Mouse (Mus musculus) T-cell, adult 2 months (primary cell): ENCODE data around the gene Rtn4rl1.

Experiments used
- DNase-seq: peaks from one replicate; pipeline ENCODE4 v3.0.0; 2022; ENCODE audit warnings: low spot score

Gene Rtn4rl1

DNA sequence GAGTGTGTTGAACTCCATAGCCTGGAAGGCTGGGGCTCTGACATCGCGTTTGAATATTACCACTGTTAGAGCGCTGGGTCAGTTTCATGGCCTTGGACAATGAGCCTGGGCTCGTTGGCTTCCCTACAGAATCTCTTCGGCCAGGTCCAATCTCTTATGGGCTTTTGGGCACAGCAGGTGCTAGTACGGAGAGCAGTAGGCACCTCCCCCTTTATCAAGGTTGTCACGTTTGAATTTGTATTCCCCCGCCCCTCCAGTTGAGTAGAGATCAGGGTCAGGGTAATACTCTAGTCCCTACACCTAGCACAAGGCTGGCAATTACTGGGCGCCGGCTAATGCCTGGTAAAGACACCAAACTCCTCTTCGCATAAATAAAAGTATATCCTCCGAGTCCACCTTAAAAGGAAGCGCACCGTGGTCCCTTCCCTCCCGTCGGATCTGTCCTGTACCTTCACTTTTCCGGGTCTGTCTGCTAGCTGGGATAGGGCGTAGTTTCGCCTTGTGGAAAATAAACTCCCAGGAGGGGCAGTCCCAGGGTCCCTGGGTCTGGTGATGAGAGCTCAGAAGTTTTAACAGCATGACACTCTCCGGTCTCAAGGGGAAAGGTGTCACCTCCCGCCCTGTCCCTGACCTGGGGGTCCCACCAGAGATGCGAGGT is 3.7 kb upstream of the Rtn4rl1 start:
- DNase-seq = no peak

DNA sequence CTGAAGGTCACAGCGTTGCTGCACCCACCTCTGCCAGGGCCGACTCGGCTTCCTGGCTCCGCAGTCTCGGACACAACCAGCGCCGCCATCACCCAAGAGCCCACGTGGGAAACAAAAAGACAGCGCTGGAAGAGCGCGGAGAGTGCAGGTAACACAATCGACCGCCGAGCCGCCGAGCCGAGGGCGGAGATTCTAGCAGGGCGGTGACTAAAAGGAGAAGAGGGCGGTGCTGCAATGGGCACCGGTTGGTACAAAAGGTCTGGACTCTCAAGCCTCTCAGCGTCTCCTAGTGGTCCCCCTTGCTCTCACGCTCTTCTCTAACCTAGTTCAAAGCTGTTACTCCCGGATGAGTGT is 3.2 kb upstream of the Rtn4rl1 start:
- DNase-seq = peak; percentile 84

DNA sequence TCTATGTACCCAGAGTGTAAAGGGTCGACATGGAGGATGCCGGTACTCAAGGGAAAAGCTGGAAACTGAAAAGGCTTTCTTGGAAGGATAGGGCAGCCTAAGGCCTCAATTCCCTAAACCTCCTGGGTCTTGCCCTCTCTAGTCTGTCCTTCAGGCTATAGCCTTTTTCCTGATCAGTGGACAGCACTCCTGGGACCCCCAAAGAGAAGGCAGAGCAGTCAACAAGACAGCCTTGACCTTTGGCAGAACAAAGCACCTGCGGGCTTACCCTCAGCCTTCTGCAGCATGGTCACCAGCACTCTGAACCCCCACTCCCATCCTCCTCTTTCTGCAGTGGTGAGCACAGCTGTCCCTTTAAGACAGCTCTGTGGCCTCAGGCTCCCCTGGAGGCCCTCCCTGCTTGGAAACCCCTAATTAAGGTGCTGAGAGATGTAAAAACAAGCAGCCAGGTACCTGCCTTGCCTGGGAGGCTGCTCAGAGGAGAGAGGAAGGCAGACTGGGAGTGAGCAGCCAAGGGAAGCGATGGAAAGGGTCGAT is 2.6 kb upstream of the Rtn4rl1 start, which contains the start of gene Dph1:
TSS of gene Dph1 (minus strand) at position 337 of the 537 bp plus-strand sequence.
- DNase-seq = no peak

DNA sequence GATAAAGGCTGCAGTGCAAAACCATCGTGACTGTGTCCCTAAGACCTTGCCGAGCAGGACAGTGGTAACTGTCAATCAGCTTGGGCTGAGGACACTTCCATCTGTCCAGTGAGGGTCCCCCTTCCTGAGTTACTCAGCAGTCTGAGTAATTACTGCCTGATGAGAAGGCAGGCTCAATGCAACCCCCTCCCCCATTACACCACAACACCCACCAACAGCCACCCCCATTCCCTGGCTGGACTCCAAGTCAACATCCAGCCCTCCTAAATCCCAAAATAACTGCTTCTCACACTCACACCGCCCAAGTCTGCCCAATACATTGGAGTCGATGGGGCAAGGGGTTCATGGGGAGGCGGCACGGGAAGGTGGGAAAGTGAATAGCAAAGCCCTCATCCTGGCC is 1.7 kb upstream of the Rtn4rl1 start:
- DNase-seq = no peak

DNA sequence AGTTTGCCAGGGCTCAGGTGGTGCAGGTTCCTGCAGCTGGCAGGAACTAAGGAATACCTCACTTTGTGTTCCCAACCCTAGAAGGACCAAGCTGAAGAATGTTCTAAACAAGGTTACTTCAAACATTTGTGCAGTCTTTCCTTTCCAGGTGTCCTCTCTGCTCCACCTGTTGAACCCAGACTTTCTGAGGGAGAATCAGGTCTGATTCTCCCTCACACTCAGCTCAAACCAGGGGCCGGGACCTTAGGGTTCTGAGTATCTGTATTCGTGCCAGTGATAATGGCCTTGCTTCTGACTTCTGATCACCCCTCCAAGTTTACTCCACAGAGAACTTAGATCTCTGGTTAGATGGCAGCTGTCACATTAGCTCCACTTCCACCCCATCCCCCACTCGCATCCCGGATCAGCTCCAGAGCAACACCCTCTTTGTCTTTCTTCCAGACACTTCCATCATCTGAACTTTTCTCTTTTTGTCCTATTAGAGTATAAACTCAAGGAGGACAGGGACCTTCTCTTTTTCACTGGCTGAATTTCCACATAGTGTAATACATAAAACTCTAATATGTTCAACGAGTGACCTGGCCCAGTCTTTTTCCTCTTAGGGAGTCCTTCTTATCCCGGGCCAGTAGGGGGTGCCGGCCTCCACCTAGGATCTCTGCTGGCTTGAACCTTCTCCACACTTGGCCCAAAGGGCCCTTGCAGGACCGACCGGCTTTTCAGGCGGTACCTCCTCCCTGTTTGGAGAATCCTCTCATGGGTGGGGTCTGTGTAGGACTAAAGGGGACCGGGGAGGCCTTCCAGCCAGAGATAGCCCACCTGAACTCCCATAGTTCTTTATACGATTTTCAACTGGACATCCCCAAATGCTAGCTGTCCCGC is 1.0 kb upstream of the Rtn4rl1 start:
- DNase-seq = peak; percentile 76

DNA sequence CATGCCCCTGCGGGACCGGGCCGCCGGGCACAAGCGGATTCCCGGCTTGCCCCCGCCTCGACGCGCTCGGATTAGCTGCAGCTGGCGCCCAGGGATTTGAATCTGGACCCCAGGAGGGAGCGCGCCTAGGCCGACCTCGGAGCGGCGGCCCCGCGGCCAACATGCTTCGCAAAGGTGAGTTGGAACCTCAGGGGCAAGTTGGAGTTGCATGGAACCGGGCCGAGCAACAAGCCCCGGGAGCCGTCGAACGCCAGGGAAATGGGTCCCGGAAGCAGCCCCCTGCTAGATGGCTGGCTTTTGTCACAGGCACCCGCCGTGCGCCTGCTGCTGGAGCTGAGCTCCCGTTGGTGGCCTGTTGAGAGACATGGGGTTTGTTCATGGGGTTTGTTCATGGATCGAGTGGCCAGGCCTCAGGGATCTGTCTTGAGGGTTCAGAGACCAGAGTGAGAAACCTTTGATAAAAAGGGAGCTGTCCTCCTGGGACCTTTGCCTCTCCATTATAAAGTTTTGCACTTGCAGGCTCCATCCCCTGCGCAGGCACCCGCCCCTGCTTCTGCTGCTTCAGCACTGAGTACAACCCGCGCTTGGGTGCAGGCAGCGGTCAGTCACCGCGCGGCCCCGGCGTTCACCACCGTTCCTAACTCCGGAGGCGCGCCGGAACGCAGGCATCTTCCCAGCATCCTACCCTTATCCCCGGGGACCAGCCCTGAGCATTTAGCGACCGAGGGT is 702 bp downstream of the Rtn4rl1 start:
- DNase-seq = peak; percentile 34

DNA sequence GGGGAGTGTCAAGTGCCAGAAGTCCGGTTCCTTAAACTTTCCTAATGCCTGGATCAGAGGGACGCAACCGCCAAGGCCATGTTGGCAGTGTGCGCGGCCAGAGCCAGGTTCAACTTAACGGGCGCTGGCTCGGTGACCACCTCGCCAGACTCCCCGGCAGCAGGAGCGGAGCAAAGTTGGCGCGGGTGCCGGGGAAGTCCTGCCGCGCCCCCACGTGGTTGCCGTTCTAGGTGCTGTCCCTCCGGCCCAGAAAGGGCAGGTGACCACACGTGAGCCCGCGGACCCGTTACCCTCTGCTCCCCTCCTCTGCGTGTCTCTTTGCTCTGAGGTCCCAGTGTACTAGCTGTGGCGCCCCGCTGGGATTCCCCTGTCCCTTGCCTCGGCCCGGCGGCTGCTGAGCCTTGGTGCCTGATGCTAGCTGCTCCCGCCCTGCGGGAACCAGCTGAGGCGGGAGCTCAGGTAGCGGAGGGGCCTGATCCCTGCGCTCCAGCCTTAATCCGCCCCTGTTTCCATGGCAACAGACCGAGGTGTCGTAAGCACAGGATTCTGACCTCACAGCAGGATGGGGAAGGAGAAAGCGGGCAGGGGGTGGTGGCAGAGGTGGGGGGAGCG is 1.4 kb downstream of the Rtn4rl1 start:
- peak; percentile 52 for DNase-seq

DNA sequence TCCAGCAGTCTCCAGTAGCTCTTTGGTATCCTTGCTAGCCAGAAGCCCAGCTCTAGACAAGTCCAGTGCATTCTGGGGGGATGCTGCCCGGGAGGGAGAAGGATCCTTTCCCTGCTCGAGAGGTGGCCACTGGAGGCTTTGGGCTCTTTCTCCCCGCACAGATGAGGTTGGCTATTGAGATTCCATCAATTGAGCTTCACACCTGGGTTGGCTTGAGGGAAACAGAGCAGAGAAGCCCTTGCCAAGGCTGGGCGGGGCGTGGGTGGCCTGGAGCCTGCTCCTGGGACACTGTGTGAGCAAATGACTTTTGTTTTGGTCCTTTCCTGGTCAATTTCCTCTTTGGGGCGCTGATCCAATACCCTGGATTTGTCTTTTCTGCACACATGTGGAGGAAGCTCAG is 2.5 kb downstream of the Rtn4rl1 start:
- no peak for DNase-seq

DNA sequence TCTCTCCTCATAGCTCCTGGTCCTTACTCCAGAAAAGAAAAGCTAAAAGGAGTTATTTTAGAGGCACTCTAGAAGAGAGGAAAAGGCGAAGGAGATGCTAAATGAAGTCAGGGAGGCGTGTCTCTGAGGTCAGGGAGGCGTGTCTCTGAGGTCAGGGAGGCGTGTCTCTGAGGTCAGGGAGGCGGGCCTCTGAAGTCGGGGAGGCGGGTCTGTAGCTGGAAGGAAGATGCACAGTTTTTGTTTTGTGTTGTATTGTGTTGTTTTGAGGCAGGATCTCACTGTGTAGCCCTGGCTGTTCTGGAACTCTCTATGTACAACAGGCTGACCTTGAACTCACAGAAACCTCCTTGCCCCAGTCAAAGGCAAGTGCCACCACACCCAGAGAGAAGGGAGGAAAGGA is 4.4 kb downstream of the Rtn4rl1 start:
- peak; percentile 21 for DNase-seq

DNA sequence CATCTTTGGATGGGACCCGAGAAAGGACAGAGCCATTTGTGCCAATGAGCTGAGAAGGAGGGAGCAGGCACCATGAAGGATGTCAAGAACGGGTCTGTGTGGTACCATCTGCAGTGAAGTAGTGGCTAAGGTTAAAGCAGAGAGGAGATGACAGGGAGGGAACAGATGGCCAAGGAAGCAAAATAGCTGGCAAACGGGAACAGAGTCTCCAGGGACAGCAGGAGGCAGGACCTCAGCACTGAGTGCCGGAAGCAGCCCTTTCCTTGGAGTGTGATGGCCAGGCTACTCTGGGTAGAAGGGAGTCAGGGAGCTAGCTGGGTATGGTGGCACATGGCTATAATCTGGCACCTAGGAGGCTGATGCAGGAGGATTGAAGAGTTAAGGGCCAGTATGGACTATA is 5.2 kb downstream of the Rtn4rl1 start:
- no peak for DNase-seq

DNA sequence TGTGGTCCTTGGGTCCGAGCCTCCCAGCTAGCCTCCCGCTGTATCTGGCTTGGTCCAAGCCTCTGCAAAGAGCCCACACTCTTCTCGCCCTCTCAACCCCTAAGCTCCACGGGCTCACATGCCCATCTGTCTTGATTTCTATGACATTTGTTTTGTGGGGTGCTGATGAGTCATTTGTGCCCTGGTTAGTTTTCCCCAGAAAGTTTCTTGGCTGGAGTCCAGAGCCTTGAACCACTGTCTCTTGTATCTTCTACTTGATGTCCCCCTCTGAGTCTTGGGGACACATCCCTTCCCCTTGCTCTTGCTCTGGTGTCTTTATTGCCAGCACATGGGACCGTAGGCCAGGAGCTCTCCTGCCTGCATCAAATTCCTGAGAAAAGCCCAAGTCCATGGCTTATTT is 6.4 kb downstream of the Rtn4rl1 start:
- no peak for DNase-seq

DNA sequence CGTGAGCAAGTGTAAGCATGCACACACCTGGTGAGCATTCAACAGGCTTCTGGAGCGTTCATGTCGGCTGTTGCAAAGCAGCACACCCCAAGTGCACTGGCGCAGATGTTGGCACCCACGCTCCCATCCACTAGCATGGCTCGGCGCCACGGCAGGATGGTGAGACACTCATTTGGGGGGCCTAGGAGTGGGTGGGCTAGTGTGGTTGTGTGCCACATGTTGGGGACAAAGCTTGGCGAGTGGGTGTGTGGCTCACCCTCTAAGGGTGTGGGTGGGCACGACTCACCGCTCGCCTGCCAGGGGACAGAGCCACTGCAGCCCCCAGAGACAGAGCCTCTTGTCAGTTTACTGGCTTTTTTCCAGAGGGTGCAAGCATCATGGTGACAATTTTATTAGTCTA is 7.4 kb downstream of the Rtn4rl1 start:
- DNase-seq = no peak

DNA sequence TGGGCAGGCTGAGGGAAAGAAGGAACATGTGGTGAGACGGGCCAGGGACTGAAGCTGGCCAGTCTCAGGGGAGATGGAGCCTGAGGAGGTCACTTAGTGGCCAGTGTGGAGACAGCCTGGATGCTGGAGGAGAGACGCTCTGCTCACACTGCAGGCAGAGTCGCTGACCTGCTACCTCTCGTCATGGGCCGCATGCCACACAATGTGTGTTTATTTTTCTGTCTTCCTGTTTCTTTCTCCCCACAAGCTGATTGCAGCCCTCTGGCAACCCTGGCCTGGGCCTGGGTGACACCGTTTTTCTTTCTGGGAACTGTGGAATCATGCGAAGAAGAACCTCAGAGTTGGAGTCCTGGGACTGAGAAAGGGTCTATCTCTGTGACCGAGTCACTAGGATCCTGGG is 8.1 kb downstream of the Rtn4rl1 start:
- DNase-seq = no peak

DNA sequence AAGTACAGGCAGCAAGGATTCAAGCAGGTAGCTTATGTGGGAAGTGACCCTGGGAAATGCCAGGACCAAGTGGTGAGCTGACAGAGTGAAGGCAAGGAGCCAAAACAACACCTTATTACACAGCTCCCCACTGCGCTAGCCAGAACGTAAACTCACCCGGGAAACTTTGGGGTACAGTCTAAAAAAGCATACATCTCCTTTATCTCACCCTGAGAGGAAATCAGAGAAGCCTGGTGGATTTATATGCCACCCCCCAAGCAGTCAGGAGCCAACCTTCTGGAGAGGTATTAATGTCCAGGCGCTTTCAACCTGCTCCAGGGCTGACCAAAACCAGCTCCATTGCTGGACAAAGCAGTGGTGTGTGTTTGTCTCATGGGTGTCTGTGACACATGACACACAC is 10.3 kb downstream of the Rtn4rl1 start:
- DNase-seq = no peak

DNA sequence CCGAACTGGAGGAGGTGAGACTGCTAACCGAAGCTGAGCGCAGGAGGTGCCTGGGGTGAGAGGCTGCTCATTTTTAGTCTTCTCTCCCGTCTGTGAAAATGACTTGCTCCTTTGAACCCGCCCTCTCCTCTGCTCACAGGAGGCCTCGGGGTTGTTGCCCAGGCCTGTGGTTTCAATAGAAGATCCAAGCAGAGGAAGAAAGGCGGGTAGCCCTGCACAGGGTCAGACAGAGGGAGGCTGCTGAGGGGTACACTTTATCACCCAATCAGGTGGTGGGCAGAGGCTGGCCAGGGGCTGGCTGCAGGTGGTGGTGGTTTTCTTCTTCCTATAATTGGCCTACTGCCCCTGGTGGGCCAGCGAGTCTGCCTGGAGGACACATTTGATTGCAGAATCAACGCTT is 10.9 kb downstream of the Rtn4rl1 start:
- peak; percentile 28 for DNase-seq

DNA sequence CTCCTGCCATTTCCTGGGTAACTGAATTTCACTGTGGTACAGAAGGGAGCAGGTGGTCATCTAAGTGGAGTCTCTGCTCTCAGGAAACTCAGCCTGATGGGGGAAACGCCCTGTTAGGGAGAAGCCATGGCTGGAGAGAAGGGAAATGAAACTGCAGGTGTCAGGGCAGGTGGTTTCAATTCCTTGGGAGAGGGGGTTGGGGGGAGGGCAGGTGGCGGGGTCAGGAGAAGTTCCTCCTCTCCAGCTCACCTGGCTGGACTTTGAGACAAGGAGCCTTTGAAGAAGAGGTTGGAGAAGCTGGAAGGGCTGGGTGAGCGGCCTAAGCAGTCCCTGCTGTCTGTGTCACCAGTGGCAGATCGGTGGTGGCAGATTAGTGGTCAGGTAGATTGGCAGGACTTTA is 12.8 kb downstream of the Rtn4rl1 start:
- no peak for DNase-seq

DNA sequence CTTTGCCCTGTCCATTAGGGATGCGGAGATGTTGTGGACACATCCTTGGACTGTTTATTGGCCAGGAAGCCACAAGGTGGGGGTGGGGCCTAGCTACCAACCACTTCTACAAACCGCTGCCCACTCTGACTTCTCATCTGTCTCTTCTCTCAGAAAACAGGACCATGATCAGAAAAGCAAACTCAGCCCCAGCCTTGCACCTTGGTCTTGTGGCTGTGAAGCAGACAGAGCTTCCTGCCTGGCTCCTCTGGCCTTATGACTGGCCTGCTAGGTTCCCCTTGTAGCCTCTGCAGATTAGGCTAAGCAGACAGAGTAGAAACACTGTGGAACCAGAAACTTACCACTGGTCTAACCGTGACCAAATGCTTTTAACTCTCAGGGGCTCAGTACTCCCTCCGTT is 15.8 kb downstream of the Rtn4rl1 start:
- DNase-seq = no peak

DNA sequence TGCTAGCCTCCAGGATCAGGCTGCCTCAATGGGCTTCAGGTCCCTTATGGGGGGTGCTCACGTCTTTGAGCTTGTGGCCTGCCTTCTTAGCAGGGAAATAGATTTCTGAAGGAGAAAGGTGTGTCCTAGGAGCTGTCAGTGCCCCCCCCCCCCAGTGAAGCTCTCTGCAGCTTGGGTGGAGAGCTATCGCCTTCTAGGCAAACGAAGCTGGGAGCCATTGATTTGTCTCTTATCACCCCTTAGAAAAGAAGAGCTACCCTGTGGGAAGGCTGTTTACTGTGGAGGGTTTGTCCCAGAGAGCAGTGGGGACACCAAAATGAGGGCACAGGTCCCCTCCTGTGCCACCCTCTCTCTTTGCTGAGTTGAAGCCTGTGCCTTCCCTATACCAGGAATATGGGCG is 16.5 kb downstream of the Rtn4rl1 start:
- no peak for DNase-seq

DNA sequence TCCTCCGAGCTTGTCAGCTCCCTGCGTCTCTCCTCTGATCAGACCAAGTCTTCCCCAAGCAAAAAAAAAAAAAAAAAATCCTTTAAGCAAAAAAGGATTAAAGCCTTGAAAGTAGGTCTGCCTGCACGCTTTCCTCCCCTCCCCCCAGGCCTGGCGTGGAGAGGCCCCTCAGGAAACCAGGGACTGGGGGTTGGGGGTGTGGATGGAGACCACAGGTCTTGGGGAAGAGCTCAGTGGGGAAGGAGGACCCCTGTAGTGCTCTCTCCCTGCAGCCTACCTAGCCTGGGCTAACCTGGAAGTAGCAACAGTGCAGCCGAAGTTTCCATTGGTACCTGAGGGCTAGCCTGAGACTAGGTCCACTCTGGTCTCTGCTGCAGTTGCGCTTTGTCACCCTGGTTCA is 17.2 kb downstream of the Rtn4rl1 start:
- no peak for DNase-seq

DNA sequence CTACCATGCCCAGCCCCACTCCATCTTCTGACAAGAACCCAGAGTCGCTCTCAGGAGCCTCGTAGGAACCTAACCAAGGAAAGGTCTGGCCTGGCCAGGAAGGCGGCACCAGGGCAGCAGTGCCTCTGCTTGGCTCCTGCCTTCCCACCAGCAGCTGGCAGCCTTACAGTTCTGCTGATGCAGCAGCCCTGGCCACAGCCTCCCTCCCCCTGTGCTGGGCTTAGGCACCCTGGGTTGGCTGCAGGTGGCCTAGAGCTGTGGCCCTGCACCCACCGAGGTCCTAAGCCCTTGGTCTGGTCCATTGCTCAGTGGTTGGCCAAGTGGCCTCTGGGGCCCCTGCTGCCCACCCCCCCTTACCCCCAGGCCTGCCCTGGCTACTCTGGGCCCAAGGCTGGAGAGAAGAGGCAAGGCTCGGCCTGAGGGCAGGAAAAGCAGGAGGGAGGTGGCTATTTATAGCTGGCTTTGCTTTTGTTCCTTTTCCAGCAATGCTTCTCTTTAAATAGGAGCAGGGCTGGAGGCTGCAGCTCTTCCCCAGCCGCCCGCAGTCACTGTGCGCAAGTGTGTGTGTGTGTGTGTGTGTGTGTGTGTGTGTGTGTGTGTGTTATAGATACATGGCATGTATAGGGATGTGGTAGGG is 18.6 kb downstream of the Rtn4rl1 start:
- DNase-seq = no peak

DNA sequence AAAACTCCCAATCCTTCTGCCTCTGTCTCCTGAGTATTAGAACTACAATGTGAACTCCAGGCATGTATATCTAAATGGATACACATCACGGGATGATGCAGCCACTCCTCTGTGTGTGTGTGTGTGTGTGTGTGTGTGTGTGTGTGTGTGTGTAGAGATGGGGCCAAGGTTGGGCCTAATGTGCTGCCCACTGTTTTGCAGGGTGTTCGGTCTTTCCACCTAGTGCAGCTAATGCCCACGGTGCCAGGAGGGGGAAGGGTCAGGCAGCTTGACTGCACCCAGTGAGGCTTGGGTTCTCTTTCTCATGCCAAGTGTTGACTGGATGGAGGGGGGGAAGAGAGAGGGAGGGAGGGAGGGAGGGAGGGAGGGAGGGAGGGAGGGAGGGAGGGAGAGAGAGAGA is 19.3 kb downstream of the Rtn4rl1 start:
- no peak for DNase-seq
